Mouse (Mus musculus) heart, adult 2 months (tissue): ENCODE results near the gene Itpr1.

Experiments
- CTCF ChIP-seq: fragments of 200-600 bp; IDR thresholded peaks from 2 replicates; pipeline ENCODE4 v1.8.1; 2022; ENCODE audit warnings: antibody characterized with exemption, mild to moderate bottlenecking, moderate library complexity
- POLR2A ChIP-seq: fragments of 200-500 bp; IDR thresholded peaks from 2 replicates; pipeline ENCODE4 v1.6.1; 2011; ENCODE audit warnings: mild to moderate bottlenecking, low read depth, low read length, control low read depth; ENCODE audit not compliant: insufficient read depth

GRCm38 (mm10) chr6:108371347-108371893, 158.5 kb downstream of the Itpr1 start:
- no peak for TF ChIP-seq CTCF
- no peak for TF ChIP-seq POLR2A
